ENCODE assay signal across 8 mouse cellular contexts in genomic region chr13:30253636-30254264, GRCm38 (mm10).
DNase-seq lines count a peak whose midpoint lies in the region; ATAC-seq lines count a peak whose summit lies in the region.

No protein-coding gene starts in this region.

- no peaks in the 10 kb centered on the region for H3K9me3 ChIP-seq in forebrain, embryonic 14.5 days (replicated peaks; ENCODE audit: control insufficient read depth, low read length)
- H3K9me3 ChIP-seq in neural tube, embryonic 12.5 days = no peaks in the 10 kb centered on the region

- H3K4me1 ChIP-seq in forebrain, embryonic 14.5 days (ENCODE audit: control insufficient read depth, insufficient read depth, low read length) = 0 out of 2 replicates have a peak, but pooled peaks cover 2% of the 10 kb centered on the region
- peaks cover 12% of the 10 kb centered on the region for H3K4me1 ChIP-seq in neural tube, embryonic 12.5 days

- no peak overlapping the region for H3K4me2 ChIP-seq in forebrain, embryonic 14.5 days (ENCODE audit: low read length)
- H3K4me2 ChIP-seq in neural tube, embryonic 12.5 days (replicated peaks) = no peak overlapping the region

- DNase-seq in right cerebral cortex, postnatal 10 days (ENCODE audit: low spot score in 2 of 2) = peak; percentile 36 to 44
- DNase-seq in right cerebral cortex, postnatal 14 days = no peak
- DNase-seq in forebrain, embryonic 14.5 days (ENCODE audit: low spot score) = peak; percentile 46
- peak; percentile 12 for DNase-seq in kidney, adult 18-20 months

- no peaks in the 10 kb centered on the region for H3K36me3 ChIP-seq in forebrain, embryonic 14.5 days (ENCODE audit: control insufficient read depth, insufficient read depth, low read length)
- no peaks in the 10 kb centered on the region for H3K36me3 ChIP-seq in neural tube, embryonic 12.5 days

- WGBS in forebrain, embryonic 14.5 days = 22% methylated on average over 5 of the region's 5 CpGs
- 20% methylated on average over 5 of the region's 5 CpGs for WGBS in neural tube, embryonic 12.5 days

- no peak overlapping the region for H3K27ac ChIP-seq in forebrain, embryonic 14.5 days (ENCODE audit: low read depth, low read length)
- H3K27ac ChIP-seq in neural tube, embryonic 12.5 days = no peak overlapping the region

- H3K9ac ChIP-seq in forebrain, embryonic 14.5 days (ENCODE audit: low read length) = no peak overlapping the region
- H3K9ac ChIP-seq in neural tube, embryonic 12.5 days = no peak overlapping the region

- peak; percentile 44 for ATAC-seq in forebrain, embryonic 14.5 days
- peak; percentile 42; the same call in 1 of the 2 replicates for ATAC-seq in neural tube, embryonic 12.5 days (ENCODE audit: low FRiP score, low read depth)
- no peak for ATAC-seq in cerebellum, adult (ENCODE audit: insufficient number of reproducible peaks, low FRiP score, low TSS enrichment)
- no peak for ATAC-seq in activated CD4-positive, CD25-positive, alpha-beta regulatory T cell, adult 4 months
- no peak for ATAC-seq in CD4-positive, CD25-positive, alpha-beta regulatory T cell, adult 4 months

- H3K27me3 ChIP-seq in forebrain, embryonic 14.5 days (replicated peaks; ENCODE audit: control insufficient read depth, insufficient read depth, low read length) = no peaks in the 10 kb centered on the region
- 0 out of 2 replicates have a peak, but pooled peaks cover 3% of the 10 kb centered on the region for H3K27me3 ChIP-seq in neural tube, embryonic 12.5 days (replicated peaks)

- H3K4me3 ChIP-seq in forebrain, embryonic 14.5 days (ENCODE audit: low read depth, low read length) = no peak overlapping the region
- H3K4me3 ChIP-seq in neural tube, embryonic 12.5 days = no peak overlapping the region

Comparison
In these comparisons a context has a peak if more than half of its experiments do, and no peak if none do; other contexts are left out.
1. ATAC-seq: peak in forebrain, embryonic 14.5 days (single experiment) and neural tube, embryonic 12.5 days (single experiment); none in cerebellum, adult (single experiment), activated CD4-positive, CD25-positive, alpha-beta regulatory T cell, adult 4 months (single experiment) and CD4-positive, CD25-positive, alpha-beta regulatory T cell, adult 4 months (single experiment).